Mouse (Mus musculus): ENCODE results near the gene Npdc1. TPM values are rescaled to one million over a fixed set of nuclear protein-coding genes. Genes with fewer than 3 reads are reported as not detected.

The Npdc1 gene
- 2.3 TPM for total RNA-seq (2023)

DNA sequence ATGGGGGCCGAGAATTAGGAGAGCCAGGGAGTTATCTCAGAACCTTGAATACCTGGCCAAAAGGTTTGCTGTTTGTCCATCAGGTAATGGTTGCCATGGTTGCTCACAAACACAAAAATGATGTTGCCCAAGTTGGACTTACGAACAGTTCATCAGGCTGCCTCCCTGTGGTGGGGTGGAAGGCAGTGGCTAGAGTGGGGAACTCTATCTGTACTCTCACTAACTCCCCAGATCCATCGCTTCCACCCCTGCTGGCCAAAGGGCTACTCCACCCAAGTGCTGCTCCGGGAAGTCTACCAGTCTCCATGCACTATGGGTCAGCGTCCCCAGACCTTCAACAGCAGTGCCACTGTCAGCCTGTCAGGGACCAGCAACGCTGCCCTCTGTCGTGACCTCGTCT is at the start of gene Npdc1:
Gene Npdc1 (plus strand): TSS at position 301 of the 400 bp plus-strand sequence.

DNA sequence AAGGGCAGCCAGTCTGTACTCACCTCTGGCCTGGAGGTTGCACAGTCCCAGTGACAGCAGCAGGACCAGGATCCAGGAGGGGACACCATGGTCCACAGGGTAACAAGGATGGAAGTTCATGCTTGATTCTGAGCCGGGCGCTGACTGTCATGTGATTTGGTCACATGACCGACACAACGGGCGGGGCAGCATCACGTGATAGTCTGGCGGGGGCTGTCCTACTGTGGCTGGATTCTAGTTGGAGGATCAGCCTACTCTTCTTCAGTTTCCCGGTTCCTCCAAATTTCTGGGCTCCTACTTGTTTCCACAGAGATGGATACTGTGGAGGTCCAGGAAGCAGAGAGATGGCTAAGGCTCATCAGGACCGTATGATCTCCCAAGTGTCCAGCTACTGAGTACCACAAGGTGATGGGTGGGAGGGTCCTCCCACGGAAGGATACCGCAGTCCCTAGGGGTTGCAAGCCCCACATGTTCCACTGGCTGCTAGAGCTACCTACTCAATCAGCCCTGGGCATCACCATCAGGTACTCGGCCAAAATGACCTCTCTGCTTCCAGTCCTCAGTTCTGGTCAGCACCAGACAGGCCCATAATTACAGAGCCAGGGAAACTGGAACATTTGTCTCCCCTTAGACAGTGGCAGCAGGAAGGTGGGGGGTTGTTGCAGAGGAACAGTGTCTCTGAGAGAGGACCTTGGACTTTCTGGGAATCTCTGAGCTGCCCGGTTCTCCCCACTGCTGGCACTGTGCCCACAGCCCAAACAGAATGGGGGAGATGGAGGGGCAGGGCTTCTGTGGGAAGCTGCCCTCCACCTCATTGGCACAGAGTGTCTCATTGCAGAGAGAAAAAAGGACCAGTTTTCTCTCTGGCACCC is 42.7 kb upstream of the Npdc1 start, which contains the start of gene Dpp7:
Gene Dpp7 (minus strand): TSS at position 152 of the 872 bp plus-strand sequence.

DNA sequence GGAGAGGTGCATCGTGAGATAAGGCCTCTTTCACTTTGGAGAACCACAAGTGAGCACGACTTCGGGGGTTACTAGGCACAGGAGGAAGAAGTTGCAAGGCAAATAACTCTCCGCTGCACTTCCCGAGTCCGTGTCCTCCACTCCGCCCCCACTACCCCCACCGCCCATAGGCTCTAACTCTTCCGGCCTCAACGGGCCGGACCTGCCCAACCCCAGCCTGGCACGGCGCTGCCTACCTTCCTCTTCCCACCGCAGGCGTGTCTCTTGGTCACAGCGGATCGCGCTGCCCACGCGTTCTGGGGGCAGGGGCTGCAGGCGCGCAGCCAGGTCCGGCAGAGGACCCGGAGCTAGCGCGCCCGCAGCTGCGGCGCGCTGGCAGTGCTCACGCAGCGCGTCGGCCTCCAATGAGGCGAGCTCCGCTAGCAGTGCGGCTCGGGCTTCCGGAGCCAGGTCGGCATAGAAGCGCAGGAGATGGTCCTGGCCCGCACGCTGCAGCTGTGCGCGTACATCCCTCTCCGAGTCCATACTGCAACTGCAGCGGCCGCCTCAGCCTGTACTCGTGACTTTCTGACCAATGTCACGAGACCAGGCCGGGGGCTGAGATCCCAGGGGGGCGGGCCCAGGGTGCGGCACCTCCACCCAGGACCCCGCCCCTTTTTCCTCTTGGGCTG is 33.9 kb upstream of the Npdc1 start, which contains the start of gene Uap1l1:
Gene Uap1l1 (minus strand): TSS at position 592 of the 671 bp plus-strand sequence.

DNA sequence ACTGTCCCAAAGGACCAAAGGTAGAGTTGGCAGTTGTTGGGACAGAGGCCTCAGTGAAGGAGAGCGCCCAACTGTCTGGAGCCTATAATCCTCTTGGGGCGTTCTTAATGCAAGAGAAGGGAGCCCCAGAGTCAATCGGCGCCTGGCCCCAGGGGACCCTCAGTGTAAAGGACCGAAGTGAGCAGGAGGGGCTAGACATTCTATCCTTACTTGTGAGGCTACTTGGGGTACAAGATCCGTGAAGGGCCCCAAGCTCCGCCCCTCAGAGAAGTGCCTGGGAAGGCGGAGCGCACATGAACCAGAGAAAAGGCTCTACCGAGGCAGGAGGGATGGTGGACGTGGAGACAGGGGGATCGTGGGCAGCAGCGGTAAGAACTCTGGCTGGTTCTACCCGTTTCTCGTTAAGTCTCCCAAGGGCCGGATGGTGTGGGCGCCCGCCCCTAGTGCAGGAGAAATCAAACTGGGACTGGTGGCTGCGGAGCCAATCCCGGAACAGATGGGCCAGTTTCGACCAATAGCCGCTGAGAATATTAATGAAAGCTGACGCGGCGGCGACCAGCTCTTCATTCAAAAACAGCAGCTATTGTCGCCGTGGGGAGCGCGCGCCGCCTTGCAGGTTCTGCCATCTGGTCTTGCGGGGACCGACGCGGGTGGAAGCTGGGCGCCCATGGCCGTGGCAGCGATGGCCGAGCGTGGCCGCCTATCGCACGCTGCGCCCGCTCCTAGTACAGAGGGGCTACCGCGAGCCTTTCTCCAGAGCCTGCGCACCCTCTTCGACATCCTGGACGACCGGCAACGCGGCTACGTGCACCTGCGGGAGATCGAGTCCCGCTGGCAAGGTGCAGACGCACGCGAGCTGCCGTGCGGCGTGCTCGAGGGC is 27.1 kb upstream of the Npdc1 start, which contains the start of gene Sapcd2:
Gene Sapcd2 (plus strand): TSS at position 558 of the 880 bp plus-strand sequence.

DNA sequence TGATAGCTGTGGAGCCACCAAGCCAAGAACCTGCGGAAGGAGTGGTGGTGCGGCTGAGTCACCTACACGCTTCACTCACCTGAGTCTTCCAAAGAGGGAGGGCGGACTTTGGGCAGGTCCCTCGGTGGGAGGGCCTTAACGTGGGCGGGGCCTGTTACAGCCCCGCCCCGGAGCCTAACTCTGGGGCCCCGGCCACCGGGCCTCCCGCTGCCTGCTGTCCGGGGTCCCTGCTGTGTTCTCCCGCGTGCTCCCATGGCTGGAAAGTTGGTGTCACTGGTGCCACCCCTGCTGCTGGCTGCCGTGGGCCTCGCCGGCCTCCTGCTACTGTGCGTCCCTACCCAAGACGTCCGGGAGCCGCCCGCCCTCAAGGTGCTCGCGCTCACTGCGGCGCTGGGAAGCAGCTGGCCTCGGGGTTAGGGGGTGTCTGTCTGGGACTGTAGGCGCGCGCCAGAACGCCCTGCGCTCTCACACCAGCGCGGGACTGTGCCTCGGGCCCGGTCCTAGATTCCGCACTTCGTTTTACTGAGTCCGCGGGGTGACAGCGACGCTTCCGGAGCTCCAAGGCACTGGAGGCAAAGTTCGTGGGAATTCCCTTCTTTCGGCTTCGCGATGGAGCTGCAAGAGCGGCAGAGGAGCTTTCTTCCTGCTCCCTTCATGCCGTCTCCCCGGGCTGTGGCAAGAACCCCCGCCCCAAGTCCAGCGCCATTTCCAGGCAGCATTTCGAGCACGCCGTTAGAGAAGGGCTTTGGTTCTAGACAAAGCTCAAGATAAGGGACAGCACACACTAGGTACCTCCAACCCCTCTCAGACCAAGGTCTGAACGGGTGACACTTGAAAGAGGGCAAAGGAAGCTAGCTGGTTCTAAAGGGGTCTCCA is 3.2 kb upstream of the Npdc1 start, which contains the start of gene Entpd2:
Gene Entpd2 (plus strand): TSS at position 154 of the 876 bp plus-strand sequence.

DNA sequence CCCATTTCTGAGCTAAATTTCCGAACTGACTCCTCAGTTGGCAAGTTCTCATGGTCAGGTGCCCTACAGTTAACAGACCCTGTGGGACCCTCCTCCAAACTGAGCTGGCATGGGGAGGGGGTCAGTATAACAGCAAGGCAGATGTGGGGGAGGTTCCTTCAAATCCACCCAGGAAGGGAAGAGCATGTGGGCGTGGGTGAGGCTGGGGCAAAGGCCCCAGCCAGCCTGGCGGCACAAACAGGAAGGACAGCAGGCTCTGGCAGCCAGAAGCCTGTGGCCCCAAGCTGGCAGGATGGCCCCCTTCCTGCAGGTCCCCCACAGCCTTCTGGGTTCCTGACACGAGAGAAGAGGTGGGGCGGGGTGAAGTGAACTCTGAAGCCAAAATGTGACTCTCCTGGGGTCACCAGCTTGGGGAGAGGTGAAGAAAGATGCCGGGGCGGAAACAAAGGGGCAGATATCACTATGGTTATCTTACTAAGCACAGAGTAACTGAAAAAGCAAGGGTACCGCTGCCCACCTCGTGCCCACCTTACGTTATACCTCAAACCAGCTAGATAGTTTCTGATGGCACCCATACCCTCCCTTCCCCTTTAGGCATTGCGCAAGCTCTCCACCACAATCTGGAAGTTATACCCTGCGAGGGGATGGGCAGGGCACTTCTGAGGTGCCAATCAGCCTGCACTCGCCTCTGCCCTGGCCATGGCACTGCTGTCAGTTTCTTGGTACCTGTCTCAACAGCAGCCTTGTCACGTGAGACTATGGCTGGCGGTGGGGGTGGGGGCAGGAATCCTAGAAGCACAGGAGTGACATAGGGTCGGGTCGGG is 23.6 kb downstream of the Npdc1 start, which contains the start of gene Fut7:
Gene Fut7 (plus strand): TSS at position 681 of the 824 bp plus-strand sequence.

DNA sequence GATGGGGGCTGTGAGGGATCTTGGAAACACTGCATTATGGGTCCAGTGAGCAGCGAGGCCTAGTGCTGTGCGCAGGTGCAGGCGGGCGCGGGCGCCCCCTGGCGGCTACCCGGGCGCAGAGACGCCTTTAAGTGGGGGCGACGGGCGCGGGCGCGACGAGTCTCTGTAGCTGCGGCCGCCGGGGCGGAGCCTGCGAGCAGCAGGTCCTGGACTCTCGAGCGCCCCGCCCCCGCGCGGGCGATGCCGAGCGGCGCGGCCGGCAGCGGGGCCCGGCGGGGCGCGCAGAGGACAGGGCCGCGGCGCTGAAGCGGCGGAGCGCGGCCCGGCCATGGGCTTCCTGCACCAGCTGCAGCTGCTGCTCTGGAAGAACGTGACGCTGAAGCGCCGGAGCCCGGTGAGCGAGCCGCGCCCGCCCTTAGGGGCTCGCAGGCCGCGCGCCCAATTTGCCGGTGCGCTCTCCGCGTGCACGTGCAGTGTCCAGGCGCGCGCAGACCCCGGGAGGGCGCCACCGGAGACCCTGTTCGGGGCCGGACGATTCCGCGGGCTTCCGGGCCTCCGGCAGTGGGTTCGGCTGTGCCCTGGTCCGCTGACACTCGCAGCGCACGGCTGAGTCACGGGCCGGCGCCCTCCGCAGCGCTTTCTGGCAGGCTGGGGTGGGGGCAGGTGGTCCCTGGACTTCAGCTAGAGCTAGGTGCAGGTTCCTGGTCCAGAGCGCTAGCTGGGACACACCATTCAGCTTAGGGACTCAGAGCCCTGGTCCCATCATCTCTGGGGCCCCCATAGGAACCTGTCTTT is 29.5 kb downstream of the Npdc1 start, which contains the start of gene Abca2:
Gene Abca2 (plus strand): TSS at position 262 of the 795 bp plus-strand sequence.

DNA sequence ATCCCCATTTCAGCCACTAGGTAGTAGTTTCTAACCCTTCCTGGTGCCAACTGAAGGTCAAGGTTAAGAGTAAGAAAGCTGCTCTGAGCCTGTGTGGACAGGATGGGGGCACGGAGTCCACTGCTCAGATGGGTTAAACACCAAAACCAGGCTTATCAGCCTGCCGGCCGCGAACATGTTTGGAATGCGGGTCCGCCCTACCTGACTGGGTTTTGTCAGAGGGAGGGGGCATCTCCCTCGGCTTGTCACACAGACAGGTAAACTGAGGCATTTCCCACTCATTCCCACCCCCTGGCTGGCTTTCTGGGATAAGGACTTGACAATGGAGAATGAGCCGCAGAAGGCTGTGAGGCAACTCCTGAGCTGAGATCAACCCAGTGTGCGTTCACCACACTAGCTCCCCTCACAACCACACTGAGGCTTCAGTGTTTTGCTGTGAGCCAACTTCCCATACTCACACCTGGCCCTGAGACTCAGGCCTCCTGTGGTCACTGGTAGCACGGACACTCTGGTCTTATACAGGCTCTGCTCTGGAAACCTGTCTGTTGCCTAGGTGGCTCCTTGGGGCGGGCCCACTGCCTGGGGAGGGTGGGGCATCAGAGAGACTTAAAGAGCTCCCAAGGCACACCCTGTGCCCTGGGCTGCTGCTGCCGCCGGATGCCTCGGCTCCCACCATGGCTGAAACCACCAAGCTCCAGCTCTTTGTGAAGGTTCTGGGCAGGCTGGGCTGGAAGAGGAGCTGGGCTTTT is 57.2 kb downstream of the Npdc1 start, which contains the start of gene Clic3:
Gene Clic3 (plus strand): TSS at position 634 of the 749 bp plus-strand sequence.

Other genes starting within 250 kb of the Npdc1 start
- 3.3 TPM for gene Nrarp, start 218.6 kb upstream of the Npdc1 start, total RNA-seq (2023)
- gene Tor4a, start 202.5 kb upstream of the Npdc1 start, total RNA-seq (2023): 25.9 TPM
- 68.2 TPM for gene Nelfb, start 187.9 kb upstream of the Npdc1 start, total RNA-seq (2023)
- not detected for gene Stpg3, start 184.7 kb upstream of the Npdc1 start, total RNA-seq (2023)
- gene Fam166a, start 180.6 kb upstream of the Npdc1 start, total RNA-seq (2023): not detected
- 105 TPM for gene Tubb4b, start 174.6 kb upstream of the Npdc1 start, total RNA-seq (2023)
- gene Slc34a3, start 165.0 kb upstream of the Npdc1 start, total RNA-seq (2023): not detected
- gene Rnf224, start 162.6 kb upstream of the Npdc1 start, total RNA-seq (2023): not detected
- not detected for gene Rnf208, start 157.1 kb upstream of the Npdc1 start, total RNA-seq (2023)
- gene Cysrt1, start 156.9 kb upstream of the Npdc1 start, total RNA-seq (2023): not detected
- gene AL732309.1, start 152.5 kb upstream of the Npdc1 start, total RNA-seq (2023): 11.0 TPM
- 20.6 TPM for gene Tmem203, start 143.9 kb upstream of the Npdc1 start, total RNA-seq (2023)
- gene Tprn, start 136.7 kb upstream of the Npdc1 start, total RNA-seq (2023): 20.0 TPM
- gene Ssna1, start 126.9 kb upstream of the Npdc1 start, total RNA-seq (2023): 39.1 TPM
- gene Anapc2, start 126.9 kb upstream of the Npdc1 start, total RNA-seq (2023): 92.6 TPM
- gene Tmem210, start 111.2 kb upstream of the Npdc1 start, total RNA-seq (2023): not detected
- gene Lrrc26, start 109.4 kb upstream of the Npdc1 start, total RNA-seq (2023): not detected
- gene Grin1, start 80.2 kb upstream of the Npdc1 start, total RNA-seq (2023): not detected
- gene Man1b1, start 67.0 kb upstream of the Npdc1 start, total RNA-seq (2023): 34.4 TPM
- 13.0 TPM for gene Dpp7, start 43.0 kb upstream of the Npdc1 start, total RNA-seq (2023)
- 12.6 TPM for gene Uap1l1, start 33.7 kb upstream of the Npdc1 start, total RNA-seq (2023)
- gene Sapcd2, start 27.0 kb upstream of the Npdc1 start, total RNA-seq (2023): not detected
- gene Entpd2, start 3.5 kb upstream of the Npdc1 start, total RNA-seq (2023): not detected
- gene Fut7, start 23.9 kb downstream of the Npdc1 start, total RNA-seq (2023): 0.52 TPM
- 80.3 TPM for gene Abca2, start 29.4 kb downstream of the Npdc1 start, total RNA-seq (2023)
- gene Clic3, start 57.5 kb downstream of the Npdc1 start, total RNA-seq (2023): not detected
- 83.0 TPM for gene Paxx, start 61.7 kb downstream of the Npdc1 start, total RNA-seq (2023)
- not detected for gene Ptgds, start 70.7 kb downstream of the Npdc1 start, total RNA-seq (2023)
- gene Lcn12, start 94.6 kb downstream of the Npdc1 start, total RNA-seq (2023): not detected
- gene Fbxw5, start 101.4 kb downstream of the Npdc1 start, total RNA-seq (2023): 60.4 TPM
- not detected for gene C8g, start 102.4 kb downstream of the Npdc1 start, total RNA-seq (2023)
- 40.5 TPM for gene Traf2, start 147.6 kb downstream of the Npdc1 start, total RNA-seq (2023)
- 100 TPM for gene Edf1, start 158.5 kb downstream of the Npdc1 start, total RNA-seq (2023)
- gene Mamdc4, start 175.5 kb downstream of the Npdc1 start, total RNA-seq (2023): 2.0 TPM
- 18.9 TPM for gene Phpt1, start 175.9 kb downstream of the Npdc1 start, total RNA-seq (2023)
- gene Ajm1, start 182.4 kb downstream of the Npdc1 start, total RNA-seq (2023): 0.70 TPM
- 115 TPM for gene Rabl6, start 209.2 kb downstream of the Npdc1 start, total RNA-seq (2023)
- gene Ccdc183, start 218.3 kb downstream of the Npdc1 start, total RNA-seq (2023): not detected
- gene Tmem141, start 222.7 kb downstream of the Npdc1 start, total RNA-seq (2023): 0.80 TPM
- gene Fcna, start 228.7 kb downstream of the Npdc1 start, total RNA-seq (2023): 2.1 TPM